Mouse (Mus musculus): ENCODE results near the gene Smim10l1. TPM values are rescaled to one million over a fixed set of nuclear protein-coding genes. Genes with fewer than 3 reads are reported as not detected.

Gene Smim10l1
- 10 to 100 TPM; 64.7 to 74.0 (median 71.1) TPM for total RNA-seq (2022)

GRCm38 (mm10) chr6:133104609-133104921 is at the start of gene Smim10l1:
Gene Smim10l1, plus strand, starts transcription at chr6:133104909.
- DNase-seq (ENCODE audit: low spot score), result no peak

GRCm38 (mm10) chr6:133055716-133056115 is 49.0 kb upstream of the Smim10l1 start, which contains the start of gene Tas2r140:
Gene Tas2r140, minus strand, starts transcription at chr6:133055816.
- no peak for DNase-seq (ENCODE audit: low spot score)

DNA sequence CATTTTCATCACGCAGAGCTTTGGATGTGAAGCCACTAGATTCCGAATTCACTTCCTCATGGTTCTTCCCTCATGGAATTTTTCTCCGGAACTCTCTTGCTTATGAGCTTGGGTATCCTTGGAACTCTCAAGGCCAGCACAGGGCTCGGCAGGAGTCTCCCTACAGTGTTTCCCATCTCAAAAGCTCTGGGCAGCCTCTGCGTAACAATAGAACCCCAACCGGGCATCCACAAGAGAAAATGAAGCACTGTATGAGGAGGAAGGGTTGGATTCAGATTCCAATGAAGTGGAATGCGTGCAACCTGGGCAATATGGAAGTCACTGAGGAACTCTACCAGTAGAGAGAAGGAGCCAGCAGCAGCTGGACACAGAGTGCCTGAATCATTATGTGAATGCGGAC is 12.5 kb upstream of the Smim10l1 start:
- DNase-seq (ENCODE audit: low spot score), result no peak

- no peak for DNase-seq (ENCODE audit: low spot score)
Observed at GRCm38 (mm10) chr6:133102430-133102829, 2.3 kb upstream of the Smim10l1 start.

DNA sequence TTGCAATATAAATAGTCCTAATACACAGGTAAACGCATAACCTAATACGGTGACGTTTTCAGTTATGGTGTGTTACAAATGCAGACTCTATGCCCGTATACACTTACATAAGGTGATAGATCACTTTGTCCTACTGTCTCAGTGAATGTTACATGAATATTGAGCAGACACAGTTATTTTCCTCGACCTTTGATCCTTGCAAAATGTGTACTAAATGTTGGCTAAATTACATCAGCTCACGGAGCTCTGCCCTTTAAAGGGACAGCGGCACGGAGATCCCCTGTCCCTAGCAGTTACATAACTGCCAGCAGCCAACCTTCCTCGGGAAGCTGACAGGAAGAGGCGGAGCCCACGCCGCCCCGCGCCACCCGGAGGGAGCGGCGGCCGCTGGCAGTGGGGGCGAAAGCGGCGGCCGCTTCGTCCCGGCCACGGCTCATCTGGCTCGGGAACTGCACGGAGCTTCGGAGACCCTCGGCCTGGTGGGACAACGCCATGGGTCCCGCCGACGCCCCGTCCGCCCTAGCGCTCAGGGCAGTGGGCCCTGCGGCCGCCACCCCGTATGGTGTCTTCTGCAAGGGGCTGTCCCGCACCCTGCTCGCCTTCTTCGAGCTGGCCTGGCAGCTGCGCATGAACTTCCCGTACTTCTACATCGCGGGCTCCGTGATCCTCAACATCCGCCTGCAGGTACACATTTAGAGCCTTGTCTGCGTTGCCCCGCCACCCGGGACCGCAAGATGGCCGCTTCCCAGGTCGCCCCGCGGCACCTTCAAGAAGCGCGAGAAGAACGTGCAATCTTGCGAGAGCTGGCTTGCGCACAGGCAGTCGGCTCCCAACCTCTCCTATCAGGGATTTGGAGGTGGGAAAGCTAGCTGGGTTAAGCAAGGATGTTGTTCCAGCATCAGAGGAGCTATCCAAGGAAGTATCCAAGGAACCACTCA is 482 bp downstream of the Smim10l1 start:
- peak; percentile 89 for DNase-seq (ENCODE audit: low spot score)

Other genes starting within 250 kb of the Smim10l1 start
- not detected for gene Tas2r116, start 249.5 kb upstream of the Smim10l1 start, total RNA-seq (2022)
- not detected for gene Tas2r110, start 236.9 kb upstream of the Smim10l1 start, total RNA-seq (2022)
- not detected for gene Tas2r113, start 211.9 kb upstream of the Smim10l1 start, total RNA-seq (2022)
- not detected for gene Tas2r125, start 195.3 kb upstream of the Smim10l1 start, total RNA-seq (2022)
- gene Tas2r129, start 153.8 kb upstream of the Smim10l1 start, total RNA-seq (2022), result not detected
- not detected for gene Tas2r131, start 147.0 kb upstream of the Smim10l1 start, total RNA-seq (2022)
- gene Tas2r109, start 123.9 kb upstream of the Smim10l1 start, total RNA-seq (2022), result not detected
- not detected for gene Tas2r103, start 67.8 kb upstream of the Smim10l1 start, total RNA-seq (2022)
- not detected for gene Tas2r140, start 49.1 kb upstream of the Smim10l1 start, total RNA-seq (2022)
- not detected for gene 5530400C23Rik, start 187.3 kb downstream of the Smim10l1 start, total RNA-seq (2022)